Mouse (Mus musculus) lung, postnatal 0 days (tissue): Measurements from ENCODE around the gene Patj.

ENCODE experiments used
- CTCF ChIP-seq: IDR thresholded peaks from 2 replicates; pipeline ENCODE4 v1.5.1; 2016; ENCODE audit warnings: antibody characterized with exemption, mild to moderate bottlenecking
- EP300 ChIP-seq: IDR thresholded peaks from 2 replicates; pipeline ENCODE4 v1.6.1; 2016; ENCODE audit warnings: antibody characterized with exemption, mild to moderate bottlenecking, control low read depth

DNA sequence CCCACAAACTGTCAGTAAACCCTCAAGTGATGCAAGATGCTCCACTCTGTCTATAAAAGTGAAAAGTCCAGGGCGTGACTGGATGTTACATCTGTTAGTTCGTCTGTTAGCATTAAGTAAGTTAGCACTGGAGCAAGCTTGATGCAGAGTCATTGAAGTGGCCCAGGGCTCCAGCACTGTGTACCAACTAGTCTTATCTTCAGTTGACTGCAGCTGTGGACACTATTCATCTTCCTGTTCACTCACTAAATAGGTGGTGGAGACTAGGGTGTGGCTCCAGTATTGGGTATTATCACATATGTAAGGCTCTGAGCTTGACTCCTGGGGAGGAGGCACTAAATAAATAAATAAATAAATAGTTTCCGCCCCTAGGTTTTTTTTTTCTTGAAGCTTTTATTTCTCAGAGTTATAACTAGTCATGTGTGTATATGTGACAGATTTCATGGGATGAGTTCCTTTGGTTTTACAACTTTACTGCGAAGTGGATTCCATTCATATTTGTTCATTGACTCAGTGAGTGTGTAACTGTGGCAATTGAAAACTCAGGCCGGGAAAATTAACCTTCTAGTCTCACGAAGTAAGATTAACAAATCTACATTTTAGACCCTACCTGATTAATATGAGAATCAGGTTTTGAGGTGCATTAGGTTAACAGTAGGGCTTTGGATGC, 168.7 kb downstream of the Patj start:
- TF ChIP-seq CTCF (no peak), EP300 (no peak)
